Mouse (Mus musculus): ENCODE data around the gene Nup43.
"Not testable (repeated sequence)": the region's sequence is repeated elsewhere in the genome, so short reads cannot be mapped to it uniquely, and the experiment has no call there.

The Nup43 gene

GRCm38 (mm10) chr10:7667342-7667802, at the start of gene Nup43:
TSS of gene Nup43 (plus strand) at chr10:7667503.
- peak; percentile 94 for DNase-seq

- DNase-seq: not testable (repeated sequence)
Measured at GRCm38 (mm10) chr10:7617556-7617955, 49.7 kb upstream of the Nup43 start.

- DNase-seq: no peak
Measured at GRCm38 (mm10) chr10:7619821-7620241, 47.5 kb upstream of the Nup43 start.

GRCm38 (mm10) chr10:7620723-7621122, 46.6 kb upstream of the Nup43 start:
- no peak for DNase-seq

GRCm38 (mm10) chr10:7622378-7622777, 44.9 kb upstream of the Nup43 start:
- DNase-seq: no peak

- no peak for DNase-seq
Measured at GRCm38 (mm10) chr10:7623861-7624518, 43.3 kb upstream of the Nup43 start.

GRCm38 (mm10) chr10:7629092-7629491, 38.2 kb upstream of the Nup43 start:
- DNase-seq: no peak

GRCm38 (mm10) chr10:7630286-7630685, 37.0 kb upstream of the Nup43 start:
- no peak for DNase-seq

- no peak for DNase-seq
Measured at GRCm38 (mm10) chr10:7630951-7631720, 36.2 kb upstream of the Nup43 start.

- DNase-seq: no peak
Measured at GRCm38 (mm10) chr10:7640366-7640765, 26.9 kb upstream of the Nup43 start.

GRCm38 (mm10) chr10:7645911-7646310, 21.4 kb upstream of the Nup43 start:
- no peak for DNase-seq

GRCm38 (mm10) chr10:7649059-7649458, 18.2 kb upstream of the Nup43 start:
- no peak for DNase-seq

GRCm38 (mm10) chr10:7651057-7651456, 16.2 kb upstream of the Nup43 start:
- no peak for DNase-seq

GRCm38 (mm10) chr10:7662471-7663141, 4.7 kb upstream of the Nup43 start:
- no peak for DNase-seq

GRCm38 (mm10) chr10:7663159-7664026, 3.9 kb upstream of the Nup43 start:
- DNase-seq: peak; percentile 93

GRCm38 (mm10) chr10:7664027-7664526, 3.2 kb upstream of the Nup43 start:
- DNase-seq: no peak

- no peak for DNase-seq
Measured at GRCm38 (mm10) chr10:7664889-7665288, 2.4 kb upstream of the Nup43 start.

GRCm38 (mm10) chr10:7673673-7674072, 6.4 kb downstream of the Nup43 start:
- DNase-seq: no peak

- DNase-seq: peak; percentile 90
Measured at GRCm38 (mm10) chr10:7680731-7681301, 13.5 kb downstream of the Nup43 start, which contains the start of the genes Pcmt1 and Lats1. TSS of gene Pcmt1 (minus strand) at chr10:7681136. TSS of gene Lats1 (plus strand) at chr10:7681214.

GRCm38 (mm10) chr10:7681343-7682025, 14.2 kb downstream of the Nup43 start:
- peak; percentile 84 for DNase-seq

- DNase-seq: no peak
Measured at GRCm38 (mm10) chr10:7682249-7682648, 14.9 kb downstream of the Nup43 start.

Measured in kidney, adult 18-20 months (tissue).